Mouse (Mus musculus): ENCODE results near the gene Macrod2. TPM values are rescaled to one million over a fixed set of nuclear protein-coding genes. Genes with fewer than 3 reads are reported as not detected.

Macrod2 gene
- polyA plus RNA-seq, 1 experiment from 2014 or later, result 31.0 TPM

- H3K4me3 ChIP-seq, result no peak overlapping the region
- no peak overlapping the region for H3K9ac ChIP-seq
- no peaks in the 10 kb centered on the region for H3K27me3 ChIP-seq
- H3K36me3 ChIP-seq, result no peaks in the 10 kb centered on the region
- ATAC-seq (ENCODE audit: insufficient number of reproducible peaks, low FRiP score, low TSS enrichment, low read depth), result no peak
- H3K9me3 ChIP-seq, result no peaks in the 10 kb centered on the region
- H3K4me2 ChIP-seq, result no peak overlapping the region
- 80% methylated on average over 2 of the region's 2 CpGs for WGBS
- H3K27ac ChIP-seq, result no peak overlapping the region
- no peaks in the 10 kb centered on the region for H3K4me1 ChIP-seq
Observed at GRCm38 (mm10) chr2:140596906-140597305, 201.8 kb downstream of the Macrod2 start.

DNA sequence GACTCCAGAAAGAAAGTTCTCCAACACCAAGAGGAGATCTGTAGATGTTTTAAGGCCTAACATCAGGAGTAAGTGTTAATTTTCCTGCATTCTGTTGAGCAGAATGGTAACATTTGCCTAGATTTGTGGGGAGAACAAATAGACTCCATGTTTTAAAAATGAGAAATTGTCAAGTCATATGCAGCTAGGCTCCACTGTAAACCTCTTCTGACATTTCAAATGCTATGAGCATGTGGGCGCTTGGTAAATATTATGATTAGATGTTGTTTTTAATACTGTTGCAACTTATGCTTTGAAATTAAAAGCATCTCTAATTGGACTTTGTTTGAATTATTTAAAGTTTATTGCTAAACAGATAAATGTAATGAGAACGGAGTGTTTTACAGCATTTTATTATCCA, 220.3 kb downstream of the Macrod2 start:
- Histone ChIP-seq H3K4me1 (no peaks in the 10 kb centered on the region), H3K9me3 (no peaks in the 10 kb centered on the region), H3K4me3 (no peak overlapping the region), H3K27me3 (no peaks in the 10 kb centered on the region), H3K9ac (no peak overlapping the region), H3K36me3 (no peaks in the 10 kb centered on the region), H3K27ac (no peak overlapping the region), H3K4me2 (no peak overlapping the region)
- 88% methylated on average over 2 of the region's 2 CpGs for WGBS
- ATAC-seq (ENCODE audit: insufficient number of reproducible peaks, low FRiP score, low TSS enrichment, low read depth), result no peak

GRCm38 (mm10) chr2:140621730-140622337, 226.7 kb downstream of the Macrod2 start:
- H3K27ac ChIP-seq, result no peak overlapping the region
- no peaks in the 10 kb centered on the region for H3K9me3 ChIP-seq
- 71% methylated on average over 2 of the region's 2 CpGs for WGBS
- H3K4me2 ChIP-seq, result no peak overlapping the region
- H3K4me1 ChIP-seq, result no peaks in the 10 kb centered on the region
- H3K4me3 ChIP-seq, result no peak overlapping the region
- H3K9ac ChIP-seq, result no peak overlapping the region
- ATAC-seq (ENCODE audit: insufficient number of reproducible peaks, low FRiP score, low TSS enrichment, low read depth), result no peak
- H3K36me3 ChIP-seq, result no peaks in the 10 kb centered on the region
- no peaks in the 10 kb centered on the region for H3K27me3 ChIP-seq

- Histone ChIP-seq H3K9ac (no peak overlapping the region), H3K9me3 (no peaks in the 10 kb centered on the region), H3K4me3 (no peak overlapping the region), H3K27me3 (no peaks in the 10 kb centered on the region), H3K27ac (no peak overlapping the region), H3K4me1 (no peaks in the 10 kb centered on the region), H3K4me2 (no peak overlapping the region), H3K36me3 (no peaks in the 10 kb centered on the region)
- ATAC-seq (ENCODE audit: insufficient number of reproducible peaks, low FRiP score, low TSS enrichment, low read depth), result no peak
Observed at GRCm38 (mm10) chr2:140653481-140653880, 258.4 kb downstream of the Macrod2 start.

- Histone ChIP-seq H3K4me2 (no peak overlapping the region), H3K27ac (no peak overlapping the region), H3K36me3 (no peaks in the 10 kb centered on the region), H3K4me3 (no peak overlapping the region), H3K27me3 (no peaks in the 10 kb centered on the region), H3K9me3 (no peaks in the 10 kb centered on the region), H3K9ac (no peak overlapping the region), H3K4me1 (no peaks in the 10 kb centered on the region)
- ATAC-seq (ENCODE audit: insufficient number of reproducible peaks, low FRiP score, low TSS enrichment, low read depth), result no peak
- 54% methylated on average over 2 of the region's 2 CpGs for WGBS
Observed at GRCm38 (mm10) chr2:140653978-140654377, 258.9 kb downstream of the Macrod2 start.

DNA sequence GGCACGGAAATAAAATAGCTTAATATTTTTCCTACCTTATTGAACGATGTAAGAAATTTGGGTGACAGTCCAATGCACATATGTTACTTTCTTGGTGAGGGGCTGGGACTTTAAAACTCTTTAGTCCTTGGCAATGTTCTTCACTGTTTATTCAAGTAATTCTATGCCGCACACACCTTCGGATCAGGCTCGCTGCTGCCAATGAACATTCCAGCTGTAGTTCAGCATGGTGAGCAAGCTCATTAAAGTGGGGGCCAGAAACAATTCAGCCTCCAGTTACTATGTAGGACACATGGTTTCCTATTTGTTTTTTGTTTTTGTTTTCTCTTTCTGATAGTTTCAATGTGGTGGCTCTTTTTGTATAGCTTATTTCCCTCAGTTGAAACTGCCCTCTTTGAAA, 267.6 kb downstream of the Macrod2 start:
- Histone ChIP-seq H3K27me3 (no peaks in the 10 kb centered on the region), H3K36me3 (peaks cover 22% of the 10 kb centered on the region), H3K9me3 (no peaks in the 10 kb centered on the region), H3K9ac (no peak overlapping the region), H3K4me2 (no peak overlapping the region), H3K4me1 (peaks cover 19% of the 10 kb centered on the region), H3K27ac (no peak overlapping the region), H3K4me3 (no peak overlapping the region)
- ATAC-seq (ENCODE audit: insufficient number of reproducible peaks, low FRiP score, low TSS enrichment, low read depth), result no peak
- WGBS, result 43% methylated on average over 5 of the region's 5 CpGs

GRCm38 (mm10) chr2:140664381-140664780, 269.3 kb downstream of the Macrod2 start:
- H3K27me3 ChIP-seq, result no peaks in the 10 kb centered on the region
- no peaks in the 10 kb centered on the region for H3K9me3 ChIP-seq
- no peak overlapping the region for H3K4me2 ChIP-seq
- H3K9ac ChIP-seq, result no peak overlapping the region
- WGBS, result 91% methylated on average over 4 of the region's 4 CpGs
- H3K27ac ChIP-seq, result no peak overlapping the region
- H3K4me1 ChIP-seq, result peaks cover 21% of the 10 kb centered on the region
- H3K36me3 ChIP-seq, result peaks cover 22% of the 10 kb centered on the region
- no peak for ATAC-seq (ENCODE audit: insufficient number of reproducible peaks, low FRiP score, low TSS enrichment, low read depth)
- H3K4me3 ChIP-seq, result no peak overlapping the region

GRCm38 (mm10) chr2:140666846-140667245, 271.7 kb downstream of the Macrod2 start:
- Histone ChIP-seq H3K4me1 (peaks cover 21% of the 10 kb centered on the region), H3K9me3 (no peaks in the 10 kb centered on the region), H3K4me2 (peak overlapping the region; percentile 43; the same call in 1 of the 2 replicates), H3K27me3 (no peaks in the 10 kb centered on the region), H3K27ac (peak overlapping the region; percentile 22; the same call in 1 of the 2 replicates), H3K4me3 (no peak overlapping the region), H3K36me3 (no peaks in the 10 kb centered on the region), H3K9ac (no peak overlapping the region)
- WGBS, result 15% methylated on average over 7 of the region's 7 CpGs
- ATAC-seq (ENCODE audit: insufficient number of reproducible peaks, low FRiP score, low TSS enrichment, low read depth), result no peak

- no peak overlapping the region for H3K9ac ChIP-seq
- no peak for ATAC-seq (ENCODE audit: insufficient number of reproducible peaks, low FRiP score, low TSS enrichment, low read depth)
Observed at GRCm38 (mm10) chr2:140667261-140668047, 272.3 kb downstream of the Macrod2 start.

DNA sequence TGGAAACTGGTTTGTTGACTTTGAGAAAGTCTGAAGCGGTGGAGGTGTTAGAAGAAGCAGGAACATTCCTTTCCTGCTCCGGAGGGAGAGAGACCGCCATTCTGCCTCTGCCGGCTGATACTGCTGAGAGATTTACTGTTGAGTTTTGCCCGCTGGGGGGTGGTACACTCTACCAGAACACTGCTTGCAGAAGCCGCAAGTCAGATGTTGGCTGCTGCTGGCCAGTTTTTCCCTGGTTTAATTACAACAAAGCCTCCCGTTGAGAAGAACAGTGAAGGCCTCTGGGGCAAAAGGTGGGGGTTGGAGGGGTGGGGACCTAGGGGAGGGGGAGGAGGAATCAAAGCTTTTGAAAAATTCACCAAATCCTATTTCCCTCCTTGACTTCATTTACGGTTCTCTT, 273.2 kb downstream of the Macrod2 start:
- Histone ChIP-seq H3K27me3 (no peaks in the 10 kb centered on the region), H3K36me3 (no peaks in the 10 kb centered on the region), H3K9me3 (no peaks in the 10 kb centered on the region), H3K4me3 (peak overlapping the region; percentile 33), H3K4me1 (peaks cover 16% of the 10 kb centered on the region), H3K27ac (no peak overlapping the region; the same call in 1 of the 2 replicates), H3K4me2 (peak overlapping the region; percentile 43), H3K9ac (no peak overlapping the region)
- WGBS, result 2% methylated on average over 8 of the region's 8 CpGs
- ATAC-seq (ENCODE audit: insufficient number of reproducible peaks, low FRiP score, low TSS enrichment, low read depth), result no peak

More at GRCm38 (mm10) chr2:140667261-140668047, 272.3 kb downstream of the Macrod2 start:
- H3K4me3 ChIP-seq, result peak overlapping the region; percentile 33
- 31% methylated on average over 13 of the region's 13 CpGs for WGBS
- H3K4me2 ChIP-seq, result peak overlapping the region; percentile 43
- H3K4me1 ChIP-seq, result peaks cover 21% of the 10 kb centered on the region
- no peaks in the 10 kb centered on the region for H3K27me3 ChIP-seq
- no peak overlapping the region for H3K27ac ChIP-seq
- no peaks in the 10 kb centered on the region for H3K9me3 ChIP-seq
- H3K36me3 ChIP-seq, result no peaks in the 10 kb centered on the region

- Histone ChIP-seq H3K4me3 (peak overlapping the region; percentile 33), H3K4me1 (peaks cover 16% of the 10 kb centered on the region), H3K27me3 (no peaks in the 10 kb centered on the region), H3K36me3 (no peaks in the 10 kb centered on the region), H3K27ac (no peak overlapping the region), H3K9ac (no peak overlapping the region), H3K4me2 (peak overlapping the region; percentile 43), H3K9me3 (no peaks in the 10 kb centered on the region)
- 23% methylated on average over 2 of the region's 2 CpGs for WGBS
- no peak for ATAC-seq (ENCODE audit: insufficient number of reproducible peaks, low FRiP score, low TSS enrichment, low read depth)
Observed at GRCm38 (mm10) chr2:140669081-140669480, 274.0 kb downstream of the Macrod2 start.

DNA sequence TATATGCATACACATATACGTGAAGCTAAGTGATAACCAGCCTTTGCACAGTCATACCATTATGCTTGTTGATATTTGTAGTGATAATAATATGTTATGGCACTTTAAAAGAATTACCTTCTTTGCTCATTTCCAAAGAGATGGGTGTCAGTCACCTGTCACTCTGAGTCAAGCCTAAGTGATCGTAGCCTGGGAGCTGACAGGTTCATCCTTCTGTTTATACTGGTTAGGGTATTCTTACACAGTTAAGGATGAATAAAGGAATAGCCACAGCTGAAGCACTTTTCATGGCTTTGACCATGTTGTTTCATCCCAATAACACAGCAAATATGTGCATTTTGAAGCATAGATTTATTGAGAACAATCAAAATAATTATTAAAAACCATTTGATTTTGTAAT, 274.7 kb downstream of the Macrod2 start:
- H3K27ac ChIP-seq, result no peak overlapping the region
- 32% methylated on average over 2 of the region's 2 CpGs for WGBS

More for the DNA sequence above, 274.7 kb downstream of the Macrod2 start:
- Histone ChIP-seq H3K9ac (no peak overlapping the region), H3K27me3 (no peaks in the 10 kb centered on the region), H3K4me3 (peak overlapping the region; percentile 58), H3K4me2 (peak overlapping the region; percentile 49), H3K36me3 (no peaks in the 10 kb centered on the region), H3K9me3 (no peaks in the 10 kb centered on the region), H3K4me1 (peaks cover 14% of the 10 kb centered on the region)
- no peak for ATAC-seq (ENCODE audit: insufficient number of reproducible peaks, low FRiP score, low TSS enrichment, low read depth)
